Mouse (Mus musculus) left cerebral cortex, postnatal 14 days (tissue): Measurements from ENCODE around the gene Elmo2. TPM values are rescaled to one million over a fixed set of nuclear protein-coding genes. Genes with fewer than 3 reads are reported as not detected.

Experiments
- DNase-seq, 2 experiments: peaks; one replicate each; pipeline ENCODE4 v3.0.0; 2021 to 2022; ENCODE audit warnings: low spot score in 2 of 2, mixed read lengths in 1 of 2
- intact Hi-C: fragments of 180-260 bp; cut with DNase I; formaldehyde crosslinking; loops from one replicate; pipeline ENCODE4 v1.15.1; 2025
- long read RNA-seq, 2 experiments: library from polyadenylated mRNA; stranded (forward); transcript quantifications; one replicate each; pipeline ENCODE4 v2.0.0; 2021
- total RNA-seq, 2 experiments: library from RNA; stranded (reverse); gene quantifications; 2 replicates each; pipeline ENCODE4 v1.2.3; 2021

Elmo2 gene
- total RNA-seq, result 100 to 1,000 TPM; 137 to 156 TPM
- long read RNA-seq, experiment 1, transcript Elmo2-203 (21 exons, 3,466 nt), result major isoform, 67 of 115 reads
- long read RNA-seq, experiment 1, partial matches to known transcripts, result 10 of 115 reads
- long read RNA-seq, experiment 1, other reads (novel, unspliced or antisense), result 37 of 115 reads
- long read RNA-seq, experiment 2, transcript Elmo2-203 (21 exons, 3,466 nt), result major isoform, 72 of 113 reads
- long read RNA-seq, experiment 2, partial matches to known transcripts, result 9 of 113 reads
- long read RNA-seq, experiment 2, other reads (novel, unspliced or antisense), result 32 of 113 reads

DNA sequence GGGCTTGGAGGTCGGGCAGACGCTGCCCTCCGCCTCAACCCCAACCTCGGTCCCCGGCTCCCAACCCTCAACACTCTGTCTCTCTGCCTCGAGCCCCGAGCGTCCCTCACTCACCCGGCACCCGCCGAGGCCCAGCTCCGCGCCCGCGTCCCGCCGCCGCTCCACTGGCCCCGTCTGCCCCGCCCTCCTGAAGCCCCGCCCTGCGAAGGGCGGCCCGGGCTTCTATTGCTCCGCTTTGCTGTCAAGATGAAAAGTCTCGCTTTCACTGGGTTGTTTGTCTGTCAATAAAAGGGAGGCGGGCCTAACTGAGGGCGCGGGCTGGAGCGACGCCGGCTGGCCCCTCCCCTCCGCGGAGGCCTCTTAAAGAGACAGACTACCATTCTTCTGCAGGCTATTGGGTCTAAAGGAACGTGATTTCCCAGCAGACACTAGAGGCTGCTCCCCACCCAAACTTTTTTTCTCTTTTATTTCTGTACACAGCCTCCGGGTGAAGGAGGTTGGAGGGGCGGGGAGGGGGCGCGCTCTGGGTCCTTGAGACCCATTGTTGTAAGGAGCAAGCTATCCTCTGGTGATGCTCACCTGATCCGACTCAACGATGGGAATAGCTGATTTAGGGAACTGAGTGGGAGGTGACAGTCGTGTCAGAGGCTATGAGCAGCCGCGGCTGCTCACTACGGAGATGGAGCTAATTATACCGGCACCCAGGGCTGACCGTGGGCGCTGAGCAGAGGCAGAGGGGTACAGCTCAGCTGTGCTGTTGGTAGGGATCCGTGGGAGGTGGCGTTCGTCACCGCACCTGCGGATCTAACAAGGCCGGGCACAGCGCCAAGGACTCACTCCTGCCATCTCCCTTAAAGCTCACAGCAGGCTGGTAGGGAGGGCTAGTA is at the start of gene Elmo2:
Gene Elmo2, minus strand, starts transcription at position 176 of the 887 bp plus-strand sequence.
- intact Hi-C loops, result loop anchor here (5.0 kb wide), 1 partner anchor 39 kb away; the partner anchor contains the start of gene Slc35c2
- peak; percentile 99 for DNase-seq

DNA sequence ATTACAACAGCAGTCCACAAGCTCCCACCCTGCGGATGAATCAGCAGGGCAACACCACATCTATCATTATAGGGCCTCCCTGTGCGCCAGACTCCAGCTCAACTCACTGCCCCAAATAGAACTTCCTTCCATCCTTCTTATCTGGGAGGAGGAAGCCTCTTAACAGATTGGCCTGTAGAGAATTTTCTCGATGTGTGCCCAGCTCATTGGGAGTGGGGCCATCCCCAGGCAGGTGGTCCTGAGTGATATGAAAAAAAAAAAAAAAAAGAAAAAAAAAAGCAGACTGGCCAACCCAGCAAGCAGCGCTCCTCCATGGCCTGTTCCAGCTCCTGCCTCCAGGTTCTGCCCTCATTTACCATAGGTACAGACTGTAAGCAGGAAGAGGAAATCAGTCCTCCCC is 49.7 kb upstream of the Elmo2 start:
- intact Hi-C loops, result no loop called here
- DNase-seq, result no peak

DNA sequence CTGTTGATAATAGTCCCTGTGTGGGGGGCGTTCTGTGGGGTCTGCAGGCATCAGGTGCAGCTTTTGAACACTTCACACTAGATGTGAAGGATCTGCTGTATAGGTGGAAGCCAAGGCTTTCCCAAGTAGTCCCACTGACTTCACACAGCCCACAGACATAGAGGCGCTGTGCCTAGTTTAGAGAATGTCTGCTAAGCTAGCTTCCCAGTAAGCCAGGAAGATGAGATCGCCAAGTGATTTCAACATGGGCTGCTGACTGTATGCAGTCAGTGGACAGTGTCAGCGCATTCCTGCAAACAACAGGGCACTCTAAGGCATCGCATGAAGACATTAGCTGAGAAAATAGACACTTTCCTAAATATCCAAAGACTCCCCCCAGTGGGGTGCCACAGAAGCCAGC is 49.2 kb upstream of the Elmo2 start:
- DNase-seq, result no peak
- intact Hi-C loops, result no loop called here

DNA sequence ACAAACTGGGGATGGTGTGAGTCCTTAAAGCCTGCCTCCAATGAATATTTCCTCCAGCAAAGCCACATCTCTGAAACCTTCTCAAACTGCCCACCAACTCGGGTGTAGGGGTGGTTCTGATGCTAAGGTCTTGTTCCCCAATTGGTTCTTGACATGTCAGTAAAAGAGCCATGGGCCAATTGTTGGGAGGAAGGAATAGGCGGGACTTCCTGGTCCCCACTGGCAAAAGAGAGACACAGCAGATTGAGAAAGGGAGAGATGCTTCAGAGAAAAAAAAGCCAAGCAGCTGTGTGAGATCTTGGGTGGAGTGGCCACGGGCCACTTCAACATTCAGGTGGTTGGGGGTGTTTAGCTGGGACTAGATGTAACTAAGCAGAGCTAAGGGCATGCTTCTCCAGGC is 44.8 kb upstream of the Elmo2 start:
- peak; percentile 49 to 50 for DNase-seq
- intact Hi-C loops, result no loop called here

DNA sequence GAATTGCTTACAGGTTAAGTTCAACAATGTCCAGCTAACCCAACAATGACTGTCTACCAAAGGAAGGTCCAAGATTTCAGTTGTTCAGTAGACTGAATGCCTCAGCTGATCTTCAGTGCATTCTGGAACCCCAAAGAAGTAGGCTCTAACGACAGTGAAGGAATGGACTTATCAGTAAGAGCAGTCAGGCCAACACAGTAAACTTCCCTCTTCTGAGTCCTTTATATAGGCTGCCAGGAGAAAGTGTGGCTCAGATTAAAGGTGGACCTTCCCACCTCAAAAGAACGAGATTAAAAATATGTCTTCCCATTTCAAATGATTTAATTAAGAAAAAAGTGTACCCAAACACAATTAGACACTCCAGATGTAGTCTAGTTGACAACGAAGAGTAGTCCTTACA is 44.1 kb upstream of the Elmo2 start:
- intact Hi-C loops, result no loop called here

DNA sequence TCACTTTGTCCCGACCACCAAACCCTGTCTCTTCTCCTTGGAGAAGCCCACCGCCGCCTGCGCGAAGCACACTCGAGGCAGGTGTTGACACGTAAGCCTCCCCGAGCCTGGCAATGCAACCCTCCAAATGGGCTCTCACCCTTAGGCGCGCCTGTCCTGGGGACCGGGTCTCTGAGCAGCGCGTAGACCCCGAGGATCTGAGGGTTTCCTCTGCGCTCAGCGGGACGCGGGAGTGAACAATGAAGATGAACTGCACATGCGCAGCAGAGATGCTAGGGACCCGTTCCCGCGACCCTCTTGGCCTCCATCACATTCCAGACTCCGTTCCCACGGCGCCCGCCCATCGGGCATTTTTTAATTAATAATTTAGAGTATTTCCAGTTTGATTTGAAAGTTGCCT is 42.2 kb upstream of the Elmo2 start, which contains the start of gene Zfp663:
Gene Zfp663, minus strand, starts transcription at position 234 of the 400 bp plus-strand sequence.
- intact Hi-C loops, result no loop called here
- no peak for DNase-seq

More for the DNA sequence above, 44.1 kb upstream of the Elmo2 start:
- DNase-seq, result no peak

DNA sequence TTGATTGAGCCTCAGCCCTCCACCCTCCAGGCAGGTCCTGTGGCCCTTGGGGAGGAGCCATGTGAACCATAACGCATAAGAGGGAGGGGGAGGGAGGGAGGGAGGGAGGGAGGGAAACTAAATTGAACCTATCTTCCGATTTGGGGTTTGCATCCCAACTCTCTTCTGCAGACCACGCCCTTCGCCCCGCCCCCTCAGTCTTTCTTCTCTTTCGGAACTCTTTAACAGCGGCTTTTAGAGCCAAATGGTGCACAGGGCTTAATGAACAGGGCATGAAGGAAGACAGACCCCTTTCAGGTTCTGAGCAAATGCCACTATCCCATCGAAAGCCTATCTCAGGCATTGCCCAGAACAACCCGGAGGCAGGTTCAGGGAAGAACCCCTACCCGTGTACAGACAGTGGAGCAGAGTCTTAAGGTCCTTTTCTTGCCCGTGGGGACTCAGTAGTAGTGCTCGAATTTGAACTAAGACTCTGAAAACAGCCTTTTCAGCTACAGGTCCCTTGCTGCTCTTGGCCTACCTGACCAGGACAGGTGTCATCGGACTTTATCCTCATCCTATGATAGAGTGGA is 41.7 kb upstream of the Elmo2 start:
- DNase-seq, result no peak
- intact Hi-C loops, result no loop called here

DNA sequence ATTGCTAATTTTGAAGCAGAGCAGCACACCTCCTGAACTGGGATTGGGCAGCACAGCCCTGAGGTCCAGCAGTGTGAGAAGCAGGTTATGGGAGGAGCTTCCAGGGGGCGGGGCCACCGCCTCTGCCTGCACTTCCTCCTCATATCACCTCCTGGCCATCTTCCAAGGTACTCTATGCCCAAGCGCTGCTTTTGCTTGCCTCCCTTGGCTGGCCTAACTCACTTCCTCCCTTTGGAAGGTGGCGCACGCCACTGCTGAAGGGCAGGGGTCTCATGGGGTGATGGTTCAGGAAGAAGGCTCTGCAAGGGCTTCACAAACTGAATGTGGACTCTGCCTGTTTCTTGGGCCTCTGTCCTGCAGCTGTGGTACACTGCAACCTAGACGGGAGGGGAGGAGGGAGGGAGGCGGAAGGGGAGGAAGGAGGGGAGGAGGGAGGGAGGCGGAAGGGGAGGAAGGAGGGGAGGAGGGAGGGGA is 40.8 kb upstream of the Elmo2 start:
- no peak for DNase-seq
- intact Hi-C loops, result no loop called here

DNA sequence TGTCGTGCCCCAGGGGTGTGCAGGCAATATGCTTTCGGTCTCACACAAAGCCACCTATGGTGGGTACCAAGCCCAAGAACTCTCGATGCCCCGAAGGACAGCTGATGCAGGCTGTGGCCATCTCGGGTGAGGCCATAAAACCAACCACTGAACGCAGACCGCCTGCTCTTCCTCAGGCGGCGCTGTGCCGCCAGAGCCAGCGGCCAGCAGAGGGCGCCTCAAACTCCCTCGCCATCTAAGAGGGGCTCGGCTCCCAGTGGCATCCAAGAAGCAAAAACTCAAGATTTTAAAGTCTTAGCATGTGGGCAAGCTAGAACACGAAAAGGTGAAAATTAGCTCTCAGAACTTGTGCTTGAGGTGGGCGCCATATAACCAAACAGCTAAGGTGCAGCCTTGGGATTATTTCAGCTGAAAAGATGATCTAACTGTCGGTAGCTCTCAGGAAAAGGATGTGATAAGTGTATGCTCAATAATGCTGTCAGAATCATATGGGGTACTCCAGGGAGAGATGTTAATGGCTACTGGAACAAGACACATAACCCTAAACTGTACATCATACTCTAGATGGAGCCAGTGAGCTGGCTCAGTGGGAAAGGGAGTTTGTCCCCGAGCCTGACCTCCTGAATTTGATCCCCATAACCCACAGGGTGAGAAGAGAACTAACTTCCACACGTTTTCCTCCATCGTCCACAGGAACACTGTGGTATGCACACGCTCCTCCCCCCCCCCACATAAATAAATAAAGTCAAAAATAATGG is 38.2 kb upstream of the Elmo2 start:
- peak; percentile 59 to 70 for DNase-seq
- intact Hi-C loops, result loop anchor here (5.0 kb wide), 3 partner anchors 77 to 402 kb away; partner anchors contain the start of genes Slc12a5 and Slc35c2

DNA sequence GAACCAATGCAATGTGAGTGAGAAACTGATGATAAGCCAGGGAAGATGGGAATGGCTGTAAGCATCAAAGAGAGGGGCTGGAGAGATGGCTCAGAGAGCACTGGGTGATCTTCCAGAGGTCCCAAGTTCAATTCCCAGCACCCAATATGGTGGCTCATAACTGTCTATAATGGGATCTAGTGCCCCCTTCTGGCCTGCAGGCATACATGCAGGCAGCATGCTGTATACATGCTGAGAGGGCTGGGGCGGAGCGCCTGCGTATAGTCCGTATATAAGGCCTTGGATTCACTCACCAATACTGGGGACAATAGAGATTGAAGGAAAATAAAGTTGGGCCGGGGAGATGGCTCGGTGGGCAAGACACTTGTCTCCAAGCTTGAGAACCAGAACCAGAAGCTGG is 37.0 kb upstream of the Elmo2 start:
- intact Hi-C loops, result loop anchor here (5.0 kb wide), 3 partner anchors 76 to 401 kb away; partner anchors contain the start of genes Slc12a5 and Slc35c2
- no peak for DNase-seq

DNA sequence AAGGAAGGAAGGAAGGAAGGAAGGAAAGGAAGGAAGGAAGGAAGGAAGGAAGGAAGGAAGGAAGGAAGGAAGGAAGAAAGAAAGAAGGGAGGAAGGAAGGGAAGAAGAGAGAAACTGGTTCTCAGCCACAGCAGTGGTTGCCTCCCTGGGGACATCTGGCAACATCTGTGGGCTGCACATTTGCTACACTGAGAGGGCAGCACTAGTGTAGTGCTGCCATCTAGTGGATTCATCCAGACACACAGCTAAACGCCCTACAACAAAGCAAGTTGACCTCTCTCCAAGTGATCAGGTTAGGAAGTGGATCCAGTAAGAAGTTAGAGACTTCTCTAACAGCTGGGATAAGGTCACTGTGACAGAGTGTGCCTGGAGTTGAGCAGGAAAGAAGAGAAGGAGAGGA is 34.6 kb upstream of the Elmo2 start:
- DNase-seq, result peak; percentile 63 to 67
- intact Hi-C loops, result loop anchor here (5.0 kb wide), 3 partner anchors 74 to 399 kb away; partner anchors contain the start of genes Slc12a5 and Slc35c2

DNA sequence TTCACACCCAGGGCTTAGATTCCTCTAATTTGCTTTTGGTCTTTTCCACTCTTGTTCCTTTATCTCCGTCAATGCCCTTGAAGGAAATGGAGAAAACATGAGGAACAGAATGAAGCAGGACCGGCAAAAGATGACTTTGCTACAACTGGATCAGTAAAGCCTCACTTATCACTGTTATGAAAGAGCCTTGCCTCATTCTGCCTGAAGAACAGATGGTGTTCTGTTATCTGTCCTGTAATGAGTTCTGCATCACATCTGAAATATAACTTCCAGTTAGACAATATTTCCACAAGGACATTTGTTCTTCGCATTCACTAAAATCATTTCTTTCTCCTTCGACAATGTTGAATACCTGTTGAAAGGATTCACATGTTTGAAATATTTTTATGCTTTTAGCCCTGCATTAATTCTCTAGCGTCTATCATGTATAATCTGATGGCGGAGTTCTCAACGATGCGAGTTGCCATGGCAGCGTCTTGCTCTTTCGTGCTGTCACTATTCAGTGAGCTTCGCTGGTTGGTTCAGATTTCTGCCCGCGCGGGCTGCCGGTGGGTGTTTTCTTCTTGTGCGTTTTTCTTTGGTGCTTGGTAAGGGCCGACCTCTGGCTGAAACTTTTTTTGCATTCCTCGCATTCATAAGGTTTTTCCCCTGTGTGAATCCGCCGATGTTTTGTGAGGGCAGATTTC is 25.7 kb upstream of the Elmo2 start:
- intact Hi-C loops, result loop anchor here (5.0 kb wide), 1 partner anchor 275 kb away; no protein-coding TSS in a partner anchor
- peak; percentile 53 to 55 for DNase-seq

DNA sequence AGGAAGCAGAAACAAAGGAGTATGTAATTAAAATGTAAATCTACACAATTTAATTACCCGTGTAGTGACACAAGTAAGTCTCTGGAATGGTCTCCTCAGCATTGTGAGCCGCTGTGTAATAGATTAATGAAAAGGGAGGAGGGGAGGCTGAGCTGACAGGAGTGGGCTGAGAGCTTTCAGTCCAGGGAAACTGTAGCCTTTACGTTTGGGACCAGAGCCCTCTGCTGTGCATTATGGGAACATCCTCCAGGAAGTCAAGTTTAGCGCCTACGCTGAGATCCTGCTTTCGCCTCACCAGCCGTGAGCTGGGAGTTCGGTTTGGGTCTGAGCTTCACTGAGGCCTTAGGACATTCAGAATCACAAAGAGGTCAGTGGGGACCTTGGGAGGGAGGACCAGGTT is 23.2 kb upstream of the Elmo2 start:
- intact Hi-C loops, result no loop called here
- peak; percentile 64 to 69 for DNase-seq

DNA sequence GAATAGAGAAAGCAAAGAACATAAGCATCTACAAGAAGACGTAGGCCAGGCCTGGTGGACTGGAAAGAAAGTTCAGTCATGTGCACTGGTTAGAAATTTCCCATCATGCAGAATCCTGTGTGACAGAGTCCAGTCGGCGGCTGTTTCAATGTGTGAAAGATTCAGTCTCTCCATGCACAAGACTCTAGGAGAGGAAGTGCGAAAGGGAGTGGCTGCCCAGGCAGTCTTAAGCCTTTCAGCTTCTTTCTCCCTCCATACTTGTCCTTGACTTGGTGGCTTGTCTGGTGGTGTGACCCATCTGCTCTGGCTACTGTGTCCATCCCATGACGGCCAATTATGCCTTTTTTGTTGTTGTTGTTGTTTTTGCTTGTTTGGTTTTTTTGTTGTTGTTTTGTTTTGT is 19.9 kb upstream of the Elmo2 start:
- intact Hi-C loops, result no loop called here
- DNase-seq, result no peak

DNA sequence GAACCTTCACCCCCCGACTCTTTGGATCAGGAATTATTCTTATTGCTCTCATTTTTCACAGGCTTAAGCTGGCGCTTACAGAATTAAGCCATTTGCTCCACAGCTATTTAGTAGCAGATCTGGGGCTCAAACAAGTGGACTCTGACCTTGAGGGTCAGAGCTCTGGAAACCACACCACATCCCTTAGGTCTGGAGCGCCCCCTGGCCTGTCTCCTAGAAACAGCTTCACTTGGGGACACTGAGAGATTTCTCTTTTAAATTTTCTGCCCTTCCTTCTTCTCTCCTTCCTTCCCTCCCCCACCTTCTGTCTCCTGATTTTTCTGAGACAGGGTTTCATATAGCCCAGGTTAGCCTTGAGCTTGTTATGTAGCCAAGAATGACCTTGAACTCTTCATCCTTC is 10.9 kb upstream of the Elmo2 start:
- intact Hi-C loops, result no loop called here
- DNase-seq, result no peak

DNA sequence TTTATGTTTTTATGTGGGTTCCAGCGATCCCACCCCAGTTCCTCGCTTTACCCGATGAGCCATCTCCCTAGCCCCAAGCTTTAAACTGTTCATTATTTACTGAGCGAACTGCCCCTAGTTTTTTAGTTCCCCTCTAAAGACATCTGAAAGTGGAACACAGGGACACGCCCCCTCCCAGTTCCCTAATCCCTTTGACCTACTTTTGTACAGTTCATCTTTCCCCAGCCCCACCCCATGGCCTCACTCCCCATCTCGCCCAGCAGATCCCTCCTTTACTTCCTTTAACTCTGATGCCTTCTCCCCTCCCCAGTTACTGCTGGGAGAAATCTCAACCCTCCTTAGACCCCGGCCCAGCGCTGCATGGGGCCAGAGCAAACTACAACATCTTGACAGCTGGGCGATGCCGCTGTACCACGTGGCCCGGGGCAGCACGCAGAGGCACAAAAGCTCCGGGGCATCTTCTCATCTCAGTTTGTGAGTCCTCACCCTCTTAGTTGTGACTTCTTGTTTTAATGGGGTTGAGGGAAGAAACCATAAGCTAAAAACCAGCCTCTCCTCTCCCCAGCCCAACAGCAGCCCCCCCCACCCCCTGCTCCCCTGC is 6.4 kb upstream of the Elmo2 start:
- intact Hi-C loops, result no loop called here
- DNase-seq, result no peak

DNA sequence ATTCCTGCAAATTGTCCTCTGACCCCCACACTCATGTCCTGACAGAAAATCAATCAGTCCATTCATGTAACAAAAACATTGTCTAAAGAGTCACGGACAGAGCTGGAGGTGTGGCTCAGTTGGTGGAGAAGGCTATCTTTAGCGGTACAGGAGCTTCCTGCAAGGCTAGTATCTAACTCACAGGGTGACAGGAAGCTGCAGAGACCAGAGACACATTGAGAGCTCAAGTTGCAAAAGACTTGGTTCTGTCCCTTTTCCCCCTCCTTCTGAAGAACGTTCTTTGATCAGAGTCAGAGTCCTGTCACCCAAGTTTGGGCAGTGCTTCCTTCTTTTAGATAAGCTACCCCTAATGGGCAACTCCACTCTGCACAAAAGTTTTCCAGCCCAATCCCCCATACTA is 3.4 kb upstream of the Elmo2 start:
- intact Hi-C loops, result loop anchor here (5.0 kb wide), 1 partner anchor 42 kb away; the partner anchor contains the start of gene Slc35c2

DNA sequence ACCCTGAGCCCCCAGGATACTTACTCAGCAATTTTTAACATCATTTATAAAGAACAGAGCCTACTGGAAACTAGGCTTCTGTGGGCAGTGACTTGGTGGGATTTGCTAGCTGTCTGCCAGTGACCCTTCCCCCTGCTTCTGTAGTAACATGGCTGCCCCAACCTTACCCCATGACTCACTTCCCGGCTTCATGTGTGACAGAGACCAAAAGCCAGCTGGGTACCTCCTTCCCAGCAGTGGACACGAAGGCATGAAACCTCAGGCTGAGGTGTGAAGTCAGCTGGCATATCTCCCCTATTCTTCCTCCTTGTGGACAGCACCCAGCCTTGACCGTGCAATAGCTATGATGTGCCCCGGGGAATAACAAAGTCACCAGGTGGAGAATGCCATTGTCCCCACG is 2.5 kb upstream of the Elmo2 start:
- intact Hi-C loops, result loop anchor here (5.0 kb wide), 1 partner anchor 41 kb away; the partner anchor contains the start of gene Slc35c2
- DNase-seq, result no peak

More for the DNA sequence above, 3.4 kb upstream of the Elmo2 start:
- no peak for DNase-seq
